Mouse (Mus musculus): Measurements from ENCODE around the gene Pdilt.
A peak's percentile ranks its signal among the peaks of the same experiment; 100 is the strongest.
"Not testable (repeated sequence)": the region's sequence is repeated elsewhere in the genome, so short reads cannot be mapped to it uniquely, and the experiment has no call there.

Pdilt gene

GRCm38 (mm10) chr7:119523389-119523788, at the start of gene Pdilt:
Gene Pdilt (minus strand): TSS chr7:119523489.
- no peak for DNase-seq

GRCm38 (mm10) chr7:119562476-119562875, 39.2 kb upstream of the Pdilt start:
- not testable (repeated sequence) for DNase-seq

DNA sequence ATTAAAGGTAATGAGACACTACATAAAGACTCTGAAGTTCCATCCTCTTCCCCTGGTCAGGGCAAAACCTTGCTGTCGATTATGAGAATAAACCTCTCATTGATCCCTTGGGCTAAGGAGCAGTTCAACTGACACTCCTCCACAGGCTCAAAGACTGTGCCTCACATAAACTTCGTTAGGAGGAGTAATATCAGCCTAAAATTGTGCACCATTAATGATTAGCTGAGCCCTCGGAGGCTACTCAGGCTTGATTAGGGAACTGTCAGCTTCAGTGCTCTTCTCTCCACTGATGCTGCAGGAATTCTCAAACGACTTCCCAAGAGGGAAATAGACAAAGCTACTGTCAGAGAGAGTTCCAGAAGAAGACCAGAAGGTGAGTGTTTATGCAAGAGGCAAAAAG, 38.2 kb upstream of the Pdilt start:
- no peak for DNase-seq

GRCm38 (mm10) chr7:119560452-119560835, 37.2 kb upstream of the Pdilt start:
- DNase-seq: no peak

DNA sequence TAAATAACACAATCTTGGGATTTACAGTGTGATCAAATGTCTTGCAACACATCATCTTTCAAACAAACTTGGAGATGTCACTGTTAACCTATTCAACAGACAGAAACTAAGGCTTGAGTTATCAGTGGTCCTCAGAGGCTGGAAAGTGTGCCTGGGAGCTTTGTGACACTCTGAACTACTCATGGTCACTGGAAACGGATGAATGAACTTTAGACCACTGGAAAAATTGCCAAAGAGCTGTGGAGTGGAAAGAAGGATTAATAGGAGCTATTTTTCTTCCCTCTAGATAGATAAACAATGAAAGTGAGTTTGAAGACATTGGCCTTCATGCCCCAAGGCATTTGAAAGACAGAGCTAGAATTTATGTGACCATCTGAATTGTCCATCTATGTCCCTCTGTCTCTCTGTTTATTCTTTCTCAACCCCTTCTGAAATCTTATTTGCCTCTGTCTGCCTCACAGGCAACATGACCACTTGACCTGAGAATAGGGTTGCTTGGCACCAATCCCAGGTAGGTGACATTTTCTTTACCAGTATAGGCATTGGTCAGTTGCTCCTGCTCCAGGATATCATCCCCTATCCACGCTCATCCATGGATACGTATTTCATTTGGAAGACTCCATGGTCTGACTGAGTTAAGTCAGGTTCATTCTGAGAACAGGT, 36.6 kb upstream of the Pdilt start:
- DNase-seq: no peak

GRCm38 (mm10) chr7:119554040-119554439, 30.8 kb upstream of the Pdilt start, which contains the start of gene Acsm2:
Gene Acsm2 (plus strand): TSS chr7:119554340.
- no peak for DNase-seq

DNA sequence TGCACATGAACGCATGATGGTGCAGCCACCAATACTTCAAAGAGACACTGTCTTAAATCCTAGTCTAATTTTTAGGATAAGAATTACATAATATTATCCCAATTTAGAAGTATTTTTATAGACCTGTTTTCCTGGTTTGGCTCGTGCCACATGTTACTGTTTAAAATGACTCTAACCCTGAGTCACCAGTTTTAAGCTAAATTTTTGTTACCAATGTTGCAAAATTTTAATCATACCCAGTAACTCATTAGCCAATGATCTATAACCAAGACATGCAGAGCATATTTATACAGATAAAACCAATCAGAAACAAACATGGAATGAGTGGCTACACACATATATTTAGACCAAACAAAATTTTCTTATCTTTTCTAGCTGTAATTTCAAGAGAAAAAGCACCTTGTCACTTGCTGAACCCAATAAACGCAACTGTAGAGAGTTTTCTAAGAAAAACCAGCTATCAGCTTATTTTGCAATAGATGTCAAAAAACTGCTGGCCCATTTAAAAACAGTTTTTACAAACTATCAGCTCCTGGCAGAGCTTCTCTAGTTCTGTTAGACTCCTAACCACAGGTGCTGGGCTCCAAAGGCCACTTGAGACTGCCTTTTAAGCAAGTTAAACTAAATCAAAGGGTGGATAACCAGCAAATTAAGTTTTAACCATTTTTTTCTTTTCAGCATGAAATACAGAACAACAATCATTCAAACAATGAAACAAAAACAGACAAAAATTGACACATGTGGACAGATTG, 27.4 kb upstream of the Pdilt start:
- no peak for DNase-seq

DNA sequence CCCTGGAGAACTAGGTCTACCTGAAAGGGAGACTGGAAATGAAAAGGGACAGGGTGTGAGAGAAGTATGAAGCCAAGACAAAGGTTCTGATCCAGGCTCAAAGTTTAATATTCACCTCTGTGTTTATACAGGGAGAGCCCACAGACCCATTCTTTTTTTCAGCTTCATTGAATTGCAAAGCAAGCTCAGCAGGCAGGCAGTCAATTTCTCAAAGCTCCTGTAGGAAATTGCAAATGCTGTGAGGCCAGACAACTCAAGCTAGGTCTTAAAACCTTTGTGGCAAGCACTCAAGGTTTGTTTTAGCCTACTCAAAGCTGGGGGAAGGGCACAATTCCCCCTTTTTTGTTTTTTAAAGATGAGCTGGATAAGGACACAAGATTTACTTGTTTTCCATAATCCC, 22.3 kb upstream of the Pdilt start:
- DNase-seq: no peak

DNA sequence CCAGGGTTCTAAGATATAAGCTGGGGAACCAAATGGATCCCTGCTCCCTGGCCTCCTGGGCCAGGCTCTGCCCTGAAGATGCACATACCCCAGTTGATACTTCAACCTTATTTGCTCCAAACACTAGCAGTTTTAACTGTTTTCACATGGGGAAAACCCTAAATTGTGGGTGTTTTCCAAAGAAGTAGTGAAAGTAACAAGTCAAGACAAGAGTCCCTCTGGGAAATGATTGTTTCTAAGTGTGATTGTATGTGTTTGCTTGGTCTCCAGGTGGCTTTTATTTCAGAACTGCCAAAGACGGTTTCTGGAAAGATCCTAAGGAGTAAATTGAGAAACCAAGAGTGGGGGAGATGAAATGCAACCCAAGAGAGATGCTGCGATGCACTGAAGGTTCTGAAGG, 19.2 kb upstream of the Pdilt start:
- no peak for DNase-seq

- DNase-seq: no peak
Measured at GRCm38 (mm10) chr7:119534389-119534788, 11.1 kb upstream of the Pdilt start.

DNA sequence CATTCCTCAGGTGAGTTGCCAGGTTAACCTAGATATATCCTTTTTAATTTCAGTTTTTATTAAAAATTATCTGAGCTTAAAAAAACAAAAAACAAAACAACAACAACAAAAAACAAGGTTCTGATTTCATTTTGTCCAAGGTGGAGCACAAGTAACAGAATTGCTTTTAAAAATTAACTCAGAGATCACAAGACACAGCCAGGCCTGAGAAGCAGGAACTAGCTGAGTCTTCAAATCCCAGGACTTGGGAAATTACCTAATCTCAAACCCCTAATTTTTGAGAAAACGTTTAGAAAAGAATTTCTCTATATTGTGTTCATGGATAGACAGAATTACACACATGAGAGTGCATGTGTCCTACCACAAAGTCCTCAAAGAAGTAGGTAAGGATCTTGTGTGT, 9.6 kb upstream of the Pdilt start:
- no peak for DNase-seq

DNA sequence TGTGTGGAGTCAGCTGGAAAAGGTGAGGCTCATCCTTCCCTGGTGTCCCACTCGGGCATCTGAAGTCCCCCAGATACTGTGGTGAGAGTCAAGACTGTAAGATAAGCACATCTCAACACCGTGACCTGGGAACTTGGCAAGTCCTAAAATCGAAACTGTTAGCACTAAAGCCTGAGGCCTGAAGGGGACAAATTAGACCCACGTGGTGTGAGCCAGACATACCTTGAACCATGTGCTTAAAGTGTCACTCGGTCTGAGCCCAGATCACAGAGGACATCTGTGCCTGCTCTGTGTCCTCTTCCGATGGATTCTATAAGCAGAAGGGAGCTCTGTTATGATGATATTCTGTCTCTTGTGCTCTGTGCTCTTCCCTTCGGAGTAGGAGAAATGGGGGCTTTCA, 5.3 kb upstream of the Pdilt start:
- DNase-seq: no peak

GRCm38 (mm10) chr7:119527548-119527947, 4.3 kb upstream of the Pdilt start:
- DNase-seq: no peak

- DNase-seq: no peak
Measured at GRCm38 (mm10) chr7:119527135-119527534, 3.8 kb upstream of the Pdilt start.

DNA sequence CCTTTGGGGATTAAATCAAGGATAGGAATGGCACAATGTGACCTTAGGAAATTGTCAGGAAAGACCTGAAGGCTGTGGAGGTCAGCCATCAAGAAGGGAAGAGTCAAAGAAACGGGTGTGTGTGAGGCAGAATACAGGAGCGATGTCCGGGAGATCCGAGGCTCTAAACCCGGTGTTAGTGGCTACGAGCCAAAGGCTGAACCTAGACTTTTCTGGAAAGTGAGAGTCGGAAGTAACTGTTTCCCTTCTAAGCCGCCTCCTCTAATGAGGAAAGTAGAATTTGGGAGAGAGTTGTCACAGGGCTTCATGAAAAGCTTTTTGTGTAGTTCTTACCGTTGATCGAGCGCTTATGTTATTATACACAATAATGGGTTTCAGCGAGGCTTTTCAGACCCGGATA, 3.2 kb upstream of the Pdilt start:
- DNase-seq: no peak

DNA sequence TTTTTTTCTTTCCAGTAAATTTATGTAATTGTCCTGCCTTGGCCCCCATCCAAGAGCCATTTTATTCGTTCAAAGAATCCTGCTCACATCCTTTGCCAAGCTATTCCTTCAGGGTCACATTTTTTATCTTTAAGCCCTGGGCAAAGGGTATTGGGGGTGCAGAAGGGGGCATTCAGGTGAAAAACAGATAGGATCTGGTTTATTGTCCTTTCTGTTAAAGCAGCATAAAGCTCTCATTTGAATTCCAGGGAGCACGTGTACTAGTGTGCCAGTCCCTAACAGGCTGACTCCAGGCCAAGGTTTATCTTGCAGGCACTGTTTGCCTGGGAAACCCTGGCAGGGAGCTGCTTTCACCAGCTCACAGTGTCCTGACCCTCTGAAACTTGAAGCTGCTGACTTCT, 2.6 kb upstream of the Pdilt start:
- DNase-seq: no peak

GRCm38 (mm10) chr7:119522385-119522784, 904 bp downstream of the Pdilt start:
- DNase-seq: no peak

DNA sequence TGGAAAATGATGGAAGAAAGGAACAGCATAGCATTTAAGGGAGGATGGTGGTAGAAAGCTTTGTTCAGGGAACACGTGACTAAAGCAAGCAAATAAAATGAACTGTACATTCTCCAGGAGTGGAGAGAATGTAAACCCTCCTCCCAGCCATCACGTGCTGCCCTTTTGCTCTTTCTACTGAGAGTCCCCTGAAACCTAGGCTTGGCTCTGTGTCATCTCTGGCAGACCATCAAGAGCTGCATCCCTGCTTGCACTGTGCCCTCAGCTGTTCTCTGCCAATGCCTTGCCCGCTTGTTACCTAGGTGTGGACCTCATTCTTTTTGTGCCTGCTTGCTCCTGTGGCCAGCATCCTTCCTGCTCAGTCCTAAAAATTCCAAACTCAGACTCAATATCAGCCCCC, 1.5 kb downstream of the Pdilt start:
- DNase-seq: no peak

GRCm38 (mm10) chr7:119519654-119520053, 3.6 kb downstream of the Pdilt start:
- DNase-seq: peak; percentile 36

- DNase-seq: no peak
Measured at GRCm38 (mm10) chr7:119519163-119519562, 4.1 kb downstream of the Pdilt start, which contains the start of gene Acsm5. Gene Acsm5 (plus strand): TSS chr7:119519463.

- no peak for DNase-seq
Measured at GRCm38 (mm10) chr7:119516272-119516558, 7.1 kb downstream of the Pdilt start.

- peak; percentile 6 for DNase-seq
Measured at GRCm38 (mm10) chr7:119515492-119516271, 7.6 kb downstream of the Pdilt start.

DNA sequence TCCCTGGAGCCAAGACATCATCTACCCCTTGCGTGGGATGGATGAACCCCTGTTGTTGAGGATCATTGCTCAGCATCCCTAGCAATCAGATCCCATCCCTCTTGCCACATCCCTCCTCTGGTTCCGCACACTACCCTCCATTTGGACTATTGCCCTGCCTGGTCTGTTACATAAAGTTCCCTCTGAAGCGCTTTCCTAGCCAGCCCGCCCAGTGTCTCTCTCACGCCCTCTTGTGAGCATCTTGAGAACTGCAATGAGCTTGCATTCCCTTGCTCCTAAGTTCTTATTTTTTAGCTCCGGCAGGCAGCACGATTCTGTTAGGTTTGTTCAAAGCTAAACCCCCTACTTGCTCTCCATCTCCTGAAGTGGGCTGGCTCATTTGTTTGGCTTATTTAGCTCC, 10.2 kb downstream of the Pdilt start:
- no peak for DNase-seq

- no peak for DNase-seq
Measured at GRCm38 (mm10) chr7:119511143-119511542, 12.1 kb downstream of the Pdilt start.
